Mouse (Mus musculus) adrenal gland, postnatal 4 days (tissue): ENCODE measurements around the gene Ppie. TPM values are rescaled to one million over a fixed set of nuclear protein-coding genes. Genes with fewer than 3 reads are reported as not detected.
"Not testable (repeated sequence)": the region's sequence is repeated elsewhere in the genome, so short reads cannot be mapped to it uniquely, and the experiment has no call there.

Experiments
- DNase-seq, 2 experiments: peaks; one replicate each; pipeline ENCODE4 v3.0.0; 2021 to 2022; ENCODE audit warnings: low spot score in 2 of 2, mixed read lengths in 2 of 2
- total RNA-seq, 2 experiments: library from RNA; stranded (reverse); gene quantifications; 2 replicates each; pipeline ENCODE4 v1.2.3; 2021

Gene Ppie
- total RNA-seq, 2 experiments from 2014 or later, result 57.1 to 57.8 TPM

DNA sequence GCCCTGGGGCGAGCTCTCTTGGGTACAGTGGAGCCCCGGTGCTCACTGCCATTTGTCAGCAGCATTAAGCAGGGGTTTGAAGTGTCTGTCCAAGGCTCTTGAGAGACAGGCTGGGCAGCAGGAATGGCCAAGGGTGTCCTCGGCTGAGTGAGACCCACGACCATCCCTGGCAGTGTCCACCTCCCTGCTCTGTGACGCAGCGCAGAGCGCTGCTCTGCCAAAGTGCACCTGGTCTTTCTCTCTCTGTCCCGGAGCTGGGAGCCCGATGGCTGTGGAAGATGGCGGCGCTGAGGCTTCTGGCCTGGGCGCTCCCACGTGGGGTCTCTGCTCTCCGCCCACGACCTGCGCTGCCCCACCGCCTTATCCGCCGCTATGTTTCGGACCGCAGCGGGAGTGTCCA is 23.7 kb downstream of the Ppie start, which contains the start of gene Oxct2b:
TSS of gene Oxct2b (plus strand) at position 256 of the 400 bp plus-strand sequence.
- no peak for DNase-seq

- not testable (repeated sequence) for DNase-seq
Observed at GRCm38 (mm10) chr4:123114651-123115050, 25.1 kb downstream of the Ppie start.

DNA sequence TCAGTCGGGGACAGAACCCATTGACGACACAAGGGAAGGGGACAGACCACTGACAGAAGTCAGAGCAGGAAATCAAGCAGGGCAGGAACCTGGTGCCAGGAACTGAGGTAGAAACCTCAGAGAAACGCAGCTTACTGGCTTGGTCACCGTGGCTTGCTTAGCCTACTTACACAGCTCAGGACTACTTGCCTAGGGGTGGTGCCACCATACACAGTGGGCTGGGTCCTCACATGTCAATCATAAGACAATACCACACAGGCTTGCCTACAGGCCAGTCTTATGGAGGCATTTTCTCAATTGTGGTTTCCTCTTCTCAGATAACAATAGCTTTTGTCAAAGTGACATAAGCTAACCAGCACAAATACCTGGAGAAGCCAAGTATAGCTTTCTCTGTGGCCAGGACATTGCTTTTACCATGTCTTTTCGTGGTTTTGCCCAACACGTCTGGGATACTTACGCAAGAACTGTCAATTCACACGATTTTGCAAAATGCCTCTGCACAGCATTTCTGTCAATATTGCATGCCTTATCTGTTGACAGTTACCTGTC is 27.5 kb downstream of the Ppie start:
- no peak for DNase-seq

- DNase-seq, result not testable (repeated sequence)
Observed at GRCm38 (mm10) chr4:123111275-123111983, 28.3 kb downstream of the Ppie start.

- no peak for DNase-seq
Observed at GRCm38 (mm10) chr4:123110751-123111150, 29.0 kb downstream of the Ppie start.

GRCm38 (mm10) chr4:123108056-123108455 is 31.7 kb downstream of the Ppie start:
- no peak for DNase-seq

DNA sequence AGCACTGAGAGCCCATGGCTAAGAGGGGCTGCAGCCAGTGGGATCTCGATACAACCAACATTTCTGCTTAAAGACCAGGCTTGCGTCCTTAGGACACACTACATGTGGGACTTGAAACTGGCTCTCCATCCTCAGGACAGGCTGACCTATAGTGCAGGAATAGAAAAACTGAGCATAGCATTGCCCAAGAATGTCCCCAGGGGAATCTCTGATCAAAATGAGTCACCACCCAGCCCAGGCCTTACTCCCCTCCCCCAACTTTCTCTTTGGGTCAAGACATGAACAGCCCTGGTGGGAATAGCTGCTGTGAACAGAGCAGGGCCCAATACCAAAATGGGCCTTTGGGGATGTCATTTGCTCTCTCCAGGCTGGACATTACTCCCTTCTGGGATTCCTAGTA is 32.9 kb downstream of the Ppie start:
- DNase-seq, result no peak

GRCm38 (mm10) chr4:123105929-123106328 is 33.8 kb downstream of the Ppie start:
- DNase-seq, result not testable (repeated sequence)

- no peak for DNase-seq
Observed at GRCm38 (mm10) chr4:123105451-123105790, 34.3 kb downstream of the Ppie start.

DNA sequence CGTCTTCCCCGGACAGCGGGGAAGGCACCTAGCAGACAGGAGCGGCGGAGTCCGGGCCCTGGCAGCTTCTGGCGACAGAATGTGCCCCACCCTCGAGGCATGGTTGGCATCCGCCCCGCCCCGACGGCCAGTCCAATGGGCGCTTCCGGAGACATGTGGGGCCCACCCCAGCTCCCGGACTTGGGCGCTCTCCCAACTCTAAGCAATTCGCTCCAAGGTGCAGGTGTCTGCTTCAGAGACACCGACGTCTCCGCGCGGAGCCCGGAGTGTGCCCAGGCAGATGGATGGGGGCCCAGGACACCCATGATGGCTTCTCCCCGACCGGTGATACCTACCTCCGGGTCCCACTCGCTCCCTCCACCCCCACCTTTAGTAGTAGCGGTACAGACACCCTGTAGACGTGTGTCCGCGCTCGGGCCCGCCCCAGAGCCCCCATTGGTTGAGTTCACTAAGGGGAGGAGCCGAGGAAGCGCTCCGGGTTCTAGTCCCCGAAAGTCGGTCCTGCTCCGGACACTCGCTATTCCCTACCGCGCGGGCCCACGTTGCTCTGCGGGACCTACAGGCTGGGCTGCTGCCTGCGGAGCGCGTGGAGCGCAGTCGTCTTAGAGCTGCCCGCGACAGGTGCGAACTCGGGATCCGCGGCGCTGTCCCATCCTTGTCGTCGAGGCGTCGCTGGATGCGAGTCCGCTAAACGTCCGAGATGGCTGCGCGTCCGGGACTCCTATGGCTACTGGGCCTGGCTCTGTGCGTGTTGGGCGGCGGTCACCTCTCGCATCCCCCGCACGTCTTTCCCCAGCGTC is 34.9 kb downstream of the Ppie start, which contains the start of gene Bmp8b:
TSS of gene Bmp8b (plus strand) at position 515 of the 800 bp plus-strand sequence.
- no peak for DNase-seq

- DNase-seq, result no peak
Observed at GRCm38 (mm10) chr4:123093869-123094268, 45.9 kb downstream of the Ppie start.

DNA sequence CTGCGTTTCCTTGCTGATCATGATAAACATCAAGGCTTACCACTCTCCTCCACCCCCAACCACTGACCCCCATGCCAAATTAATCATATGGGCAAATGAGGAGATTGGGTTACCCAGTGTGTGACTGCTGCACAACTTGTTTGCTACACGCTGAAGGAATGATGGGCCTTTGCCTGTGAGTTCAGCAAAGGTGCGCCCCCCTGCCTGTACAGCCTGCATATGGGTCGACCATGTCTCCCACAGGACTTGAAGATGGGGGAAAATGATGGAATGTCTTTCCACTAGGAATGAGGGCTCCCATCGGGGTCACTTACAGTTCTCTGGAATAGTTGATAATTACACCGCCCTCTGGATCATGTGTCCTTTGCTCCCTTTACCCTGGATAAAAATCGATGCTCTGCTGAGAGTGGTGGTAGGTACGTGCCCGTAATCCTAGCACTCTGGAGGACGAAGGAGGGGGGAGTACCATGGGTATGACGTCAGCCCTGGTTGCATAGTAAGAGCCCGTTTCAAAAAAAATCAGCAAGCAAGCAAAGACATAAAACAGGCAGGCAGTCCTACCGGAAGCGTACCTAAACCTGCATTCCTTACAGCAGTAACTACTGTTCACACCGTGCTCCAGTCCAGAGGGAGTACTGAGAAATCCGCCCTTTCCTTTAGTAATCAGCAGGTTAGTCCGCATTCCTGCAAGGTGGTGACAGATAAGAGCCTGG is 46.5 kb downstream of the Ppie start:
- DNase-seq, result no peak

DNA sequence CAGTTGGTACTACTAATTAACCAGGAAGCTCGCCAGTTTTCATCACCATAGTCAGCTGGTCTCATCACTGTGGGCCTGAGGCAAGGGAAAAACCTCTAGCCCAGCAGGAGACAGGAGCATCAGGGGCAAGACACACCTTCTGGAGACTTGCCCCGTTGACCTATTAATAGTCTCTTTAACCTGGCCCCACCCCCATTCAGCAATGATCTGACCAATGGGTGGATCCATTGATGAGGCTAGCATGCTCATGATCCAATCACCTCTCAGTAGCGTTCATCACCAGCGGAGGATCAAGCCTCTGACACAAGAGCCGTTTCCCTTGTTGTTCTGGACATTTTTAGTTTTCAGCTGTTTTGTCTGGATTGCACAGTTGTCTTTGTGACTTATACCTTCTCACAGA is 47.1 kb downstream of the Ppie start:
- no peak for DNase-seq

DNA sequence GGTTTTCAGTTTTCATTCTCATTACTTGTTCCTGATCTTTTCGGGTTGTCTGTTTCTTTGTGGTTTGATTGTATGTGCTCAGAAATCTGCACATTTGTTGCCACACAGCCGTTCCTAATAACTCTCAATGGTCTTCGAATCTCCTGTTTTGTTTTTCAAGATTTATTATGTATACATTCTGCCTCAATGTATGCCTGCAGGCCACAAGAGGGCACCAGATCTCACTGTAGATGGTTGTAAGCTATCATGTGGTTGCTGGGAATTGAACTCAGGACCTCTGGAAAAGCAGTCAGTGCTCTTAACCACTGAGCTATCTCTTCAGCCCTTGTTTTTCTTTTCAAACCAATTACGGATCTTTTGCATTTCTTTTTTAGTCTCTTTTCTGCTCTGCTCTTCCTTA is 53.4 kb downstream of the Ppie start:
- no peak for DNase-seq

GRCm38 (mm10) chr4:123085290-123085689 is 54.5 kb downstream of the Ppie start:
- DNase-seq, result no peak

DNA sequence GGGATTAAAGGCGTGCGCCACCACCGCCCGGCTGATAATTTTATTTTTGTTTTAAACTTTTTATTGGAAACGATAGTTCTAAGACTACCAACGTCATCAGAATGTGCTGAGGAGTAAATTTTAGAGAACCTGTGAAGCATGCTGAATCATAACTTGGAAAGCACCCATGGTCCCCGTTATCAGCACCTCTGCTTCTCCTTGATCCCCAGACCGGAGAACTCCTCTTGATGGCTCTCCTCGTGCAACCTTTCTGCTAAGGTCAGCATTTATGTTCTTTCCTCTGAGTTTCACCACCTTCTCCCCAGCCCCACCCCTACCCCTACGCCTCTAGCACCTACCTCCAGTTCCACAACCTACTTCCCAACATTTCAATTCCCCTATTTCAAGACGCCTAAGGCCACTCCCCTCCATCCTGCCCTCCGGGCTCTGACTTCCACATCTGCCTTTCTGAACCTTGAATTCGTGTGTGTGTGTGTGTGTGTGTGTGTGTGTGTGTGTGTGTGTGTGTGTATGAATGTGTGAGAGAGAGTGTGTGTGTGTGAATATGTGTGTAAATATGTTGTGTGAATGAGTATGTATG is 56.3 kb downstream of the Ppie start:
- DNase-seq, result no peak

GRCm38 (mm10) chr4:123082283-123083163 is 57.2 kb downstream of the Ppie start:
- no peak for DNase-seq

GRCm38 (mm10) chr4:123080791-123081190 is 59.0 kb downstream of the Ppie start:
- DNase-seq, result no peak

GRCm38 (mm10) chr4:123078231-123078630 is 61.5 kb downstream of the Ppie start:
- no peak for DNase-seq
